Mouse (Mus musculus) kidney, adult 2 months (tissue): ENCODE measurements around the gene Fam217b. TPM values are rescaled to one million over a fixed set of nuclear protein-coding genes. Genes with fewer than 3 reads are reported as not detected.

ENCODE experiments used
- DNase-seq: peaks from one replicate; pipeline ENCODE4 v3.0.0; 2021
- H3K27ac ChIP-seq: fragments of 200-500 bp; 2 replicates; pipeline ENCODE4 v1.5.1; 2012; ENCODE audit warnings: low read depth, low read length, control low read depth, inconsistent platforms; ENCODE audit not compliant: insufficient read depth
- H3K27me3 ChIP-seq: fragments of 200-500 bp; replicated peaks from 2 replicates; pipeline ENCODE4 v1.6.1; 2012; ENCODE audit warnings: mild to moderate bottlenecking, moderate library complexity, low read length, inconsistent platforms; ENCODE audit not compliant: control insufficient read depth, insufficient read depth
- H3K36me3 ChIP-seq: fragments of 200-500 bp; 2 replicates; pipeline ENCODE4 v1.6.1; 2012; ENCODE audit warnings: mild to moderate bottlenecking, moderate library complexity, low read length, inconsistent platforms; ENCODE audit not compliant: control insufficient read depth, insufficient read depth
- H3K4me1 ChIP-seq: fragments of 200-500 bp; 2 replicates; pipeline ENCODE4 v1.6.1; 2011; ENCODE audit warnings: low read length; ENCODE audit not compliant: control insufficient read depth, insufficient read depth
- H3K4me3 ChIP-seq: fragments of 200-500 bp; 2 replicates; pipeline ENCODE4 v1.5.1; 2011; ENCODE audit warnings: mild to moderate bottlenecking, low read depth, low read length, control low read depth; ENCODE audit not compliant: insufficient read depth
- CTCF ChIP-seq: fragments of 200-500 bp; conservative IDR thresholded peaks from 2 replicates; pipeline ENCODE4 v1.5.1; 2011; ENCODE audit warnings: low read depth, mild to moderate bottlenecking, control low read depth, low read length, moderate library complexity, mixed read lengths; ENCODE audit not compliant: insufficient read depth, insufficient read length
- POLR2A ChIP-seq: fragments of 200-500 bp; IDR thresholded peaks from one replicate; pipeline ENCODE4 v1.6.1; 2011; ENCODE audit warnings: low read depth, low read length, control low read depth
- WGBS: fragments of 180-500 bp; shearing (Covaris S2); methylation state at CpG from one replicate; pipeline ENCODE4 v1.1.7; 2018; 5-methylcytosine and 5-hydroxymethylcytosine counted together
- polyA plus RNA-seq: library from polyadenylated mRNA; depleted of rRNA; stranded (reverse); fragments of >200 nt; gene quantifications from 2 replicates; pipeline ENCODE4 v1.2.3, GENCODE M21; 2012

Gene Fam217b
- polyA plus RNA-seq, 1 experiment: 1.8 TPM

DNA sequence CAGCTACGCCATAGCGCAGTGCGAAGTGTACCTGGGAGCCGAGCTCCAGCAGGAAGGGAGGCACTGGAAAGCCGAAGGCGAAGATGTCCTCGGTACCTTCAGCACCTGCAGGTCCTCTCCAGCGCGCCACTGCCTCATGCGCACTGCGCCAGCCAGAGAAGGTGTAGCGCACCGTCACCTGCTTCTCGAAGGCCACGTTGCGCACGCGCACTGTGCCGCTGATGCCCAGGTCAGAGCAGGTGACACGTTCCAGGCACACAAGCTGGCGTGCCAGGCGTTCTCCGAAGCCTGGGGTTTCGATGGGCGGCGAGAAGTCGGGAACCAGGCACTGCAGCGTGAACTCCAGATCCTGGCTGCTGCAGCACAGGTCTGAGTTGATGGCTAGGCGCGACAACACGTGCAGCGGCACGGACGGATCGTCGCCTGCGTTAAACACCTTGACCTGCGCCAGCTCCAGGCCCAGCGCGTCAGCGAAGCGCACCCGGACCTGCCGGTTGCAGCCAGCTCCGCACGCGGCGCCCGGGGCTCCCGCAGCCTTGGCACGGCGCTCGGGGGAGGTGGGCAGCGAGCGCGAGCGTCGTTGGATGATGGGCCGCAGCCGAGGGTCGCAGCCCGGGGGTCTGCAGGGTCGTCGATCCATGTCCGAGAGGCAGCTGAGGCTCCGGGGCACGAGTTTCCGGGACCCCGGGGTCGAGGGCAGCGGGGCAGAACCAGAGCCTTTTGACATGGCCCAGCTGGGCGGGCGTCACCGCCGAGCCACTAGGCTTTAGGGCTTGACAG, 653 bp upstream of the Fam217b start:
- DNase-seq: peak; percentile 14
- 18% methylated on average over 75 of the region's 75 CpGs for WGBS
- no peak for TF ChIP-seq CTCF
- no peak for TF ChIP-seq POLR2A
- H3K4me1 ChIP-seq: 0 out of 2 replicates have a peak, but pooled peaks cover 3% of the 10 kb centered on the region
- H3K27ac ChIP-seq: no peak overlapping the region
- H3K4me3 ChIP-seq: peak overlapping the region; percentile 70
- H3K36me3 ChIP-seq: no peaks in the 10 kb centered on the region
- H3K27me3 ChIP-seq: no peaks in the 10 kb centered on the region

DNA sequence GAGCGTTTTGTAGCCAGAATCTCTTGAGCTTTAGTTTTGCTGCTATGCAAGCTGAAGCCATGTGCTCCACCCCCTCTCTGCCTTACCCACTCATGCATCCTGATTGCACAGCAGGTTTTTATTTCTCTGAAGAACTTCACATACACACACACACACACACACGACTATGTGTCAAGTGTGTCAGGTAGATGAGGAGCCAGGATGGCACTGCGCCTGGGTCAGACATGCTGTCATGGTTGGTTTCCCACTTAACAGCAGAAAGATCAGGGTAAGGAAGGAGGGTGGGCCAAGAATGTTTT, 775 bp downstream of the Fam217b start:
- no peaks in the 10 kb centered on the region for H3K36me3 ChIP-seq
- 0 out of 2 replicates have a peak, but pooled peaks cover 3% of the 10 kb centered on the region for H3K4me1 ChIP-seq
- no peak for TF ChIP-seq CTCF
- H3K27me3 ChIP-seq: no peaks in the 10 kb centered on the region
- no peak overlapping the region for H3K27ac ChIP-seq
- H3K4me3 ChIP-seq: peak overlapping the region; percentile 70; the same call in 1 of the 2 replicates
- 9% methylated on average over 3 of the region's 3 CpGs for WGBS
- no peak for DNase-seq

DNA sequence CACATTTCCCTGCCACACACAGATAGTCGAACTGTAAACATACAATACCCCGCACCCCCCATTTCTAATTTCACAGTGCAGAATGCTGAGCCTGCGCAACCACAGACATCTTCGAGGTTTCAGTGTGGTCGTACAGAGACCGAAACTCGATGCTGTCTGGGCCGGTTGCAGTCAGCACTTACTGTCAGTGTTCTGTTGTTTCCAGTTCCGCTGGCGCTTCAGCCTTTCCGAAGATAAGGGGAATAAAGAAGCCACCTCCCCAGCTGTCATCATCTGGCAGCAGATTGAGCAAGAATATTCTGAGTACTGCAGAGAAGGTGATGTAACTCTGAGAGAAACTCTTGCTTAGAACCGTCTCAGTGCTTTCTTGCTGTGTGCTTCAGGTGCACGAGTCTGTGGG, 2.1 kb downstream of the Fam217b start:
- no peaks in the 10 kb centered on the region for H3K36me3 ChIP-seq
- H3K4me1 ChIP-seq: 0 out of 2 replicates have a peak, but pooled peaks cover 3% of the 10 kb centered on the region
- H3K27ac ChIP-seq: no peak overlapping the region
- TF ChIP-seq CTCF (no peak), POLR2A (no peak)
- H3K4me3 ChIP-seq: no peak overlapping the region
- 65% methylated on average over 13 of the region's 13 CpGs for WGBS
- DNase-seq: no peak
- H3K27me3 ChIP-seq: no peaks in the 10 kb centered on the region

- no peak for TF ChIP-seq CTCF
- H3K4me1 ChIP-seq: 0 out of 2 replicates have a peak, but pooled peaks cover 3% of the 10 kb centered on the region
- no peaks in the 10 kb centered on the region for H3K27me3 ChIP-seq
- no peaks in the 10 kb centered on the region for H3K36me3 ChIP-seq
- no peak for DNase-seq
- no peak overlapping the region for H3K27ac ChIP-seq
- WGBS: 87% methylated on average over 4 of the region's 4 CpGs
- H3K4me3 ChIP-seq: no peak overlapping the region
Measured at GRCm38 (mm10) chr2:178416970-178417369, 2.6 kb downstream of the Fam217b start.

GRCm38 (mm10) chr2:178420576-178420975, 6.3 kb downstream of the Fam217b start:
- 86% methylated on average over 9 of the region's 9 CpGs for WGBS
- H3K4me3 ChIP-seq: no peak overlapping the region
- no peaks in the 10 kb centered on the region for H3K4me1 ChIP-seq
- DNase-seq: no peak
- TF ChIP-seq CTCF: no peak
- no peak for TF ChIP-seq POLR2A
- H3K27ac ChIP-seq: no peak overlapping the region
- H3K36me3 ChIP-seq: no peaks in the 10 kb centered on the region
- H3K27me3 ChIP-seq: no peaks in the 10 kb centered on the region

- Histone ChIP-seq H3K4me3 (no peak overlapping the region), H3K4me1 (no peaks in the 10 kb centered on the region), H3K27ac (no peak overlapping the region), H3K36me3 (no peaks in the 10 kb centered on the region), H3K27me3 (no peaks in the 10 kb centered on the region)
- 68% methylated on average over 6 of the region's 6 CpGs for WGBS
- DNase-seq: no peak
- TF ChIP-seq POLR2A (no peak), CTCF (no peak)
Measured at GRCm38 (mm10) chr2:178421603-178422002, 7.3 kb downstream of the Fam217b start.

DNA sequence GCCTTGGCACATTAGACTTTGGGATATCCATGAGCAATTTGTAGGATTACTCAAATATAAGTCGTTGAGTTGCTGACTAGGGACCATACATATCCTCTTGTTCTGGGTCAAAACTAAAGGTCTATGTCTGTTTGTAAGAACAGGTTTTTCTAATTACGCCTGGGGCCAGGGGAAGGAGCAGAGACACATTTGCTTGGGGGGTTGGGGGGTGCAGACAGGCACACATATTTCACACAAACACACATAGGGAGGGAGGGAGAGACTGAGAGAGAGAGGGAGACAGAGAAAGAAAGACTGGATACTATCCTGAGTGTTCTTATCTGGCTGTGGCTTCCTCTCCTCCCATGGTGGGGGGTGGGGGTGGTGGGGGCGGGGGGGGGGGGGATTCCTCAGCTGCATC, 7.9 kb downstream of the Fam217b start:
- Histone ChIP-seq H3K27ac (no peak overlapping the region), H3K4me1 (no peaks in the 10 kb centered on the region), H3K27me3 (no peaks in the 10 kb centered on the region), H3K4me3 (no peak overlapping the region), H3K36me3 (no peaks in the 10 kb centered on the region)
- TF ChIP-seq CTCF: no peak
- TF ChIP-seq POLR2A: no peak
- DNase-seq: no peak
- 36% methylated on average over 3 of the region's 3 CpGs for WGBS
